Mouse (Mus musculus) layer of hippocampus, adult 9-11 months (tissue): ENCODE measurements around the gene Plekhg5.
A peak's percentile ranks its signal among the peaks of the same experiment; 100 is the strongest.

Experiments used
- DNase-seq: peaks from one replicate; pipeline ENCODE4 v3.0.0; 2022

Plekhg5 gene

GRCm38 (mm10) chr4:152127884-152128283 is 55.6 kb downstream of the Plekhg5 start:
- no peak for DNase-seq

GRCm38 (mm10) chr4:152128784-152129183 is 56.5 kb downstream of the Plekhg5 start:
- DNase-seq, result no peak

DNA sequence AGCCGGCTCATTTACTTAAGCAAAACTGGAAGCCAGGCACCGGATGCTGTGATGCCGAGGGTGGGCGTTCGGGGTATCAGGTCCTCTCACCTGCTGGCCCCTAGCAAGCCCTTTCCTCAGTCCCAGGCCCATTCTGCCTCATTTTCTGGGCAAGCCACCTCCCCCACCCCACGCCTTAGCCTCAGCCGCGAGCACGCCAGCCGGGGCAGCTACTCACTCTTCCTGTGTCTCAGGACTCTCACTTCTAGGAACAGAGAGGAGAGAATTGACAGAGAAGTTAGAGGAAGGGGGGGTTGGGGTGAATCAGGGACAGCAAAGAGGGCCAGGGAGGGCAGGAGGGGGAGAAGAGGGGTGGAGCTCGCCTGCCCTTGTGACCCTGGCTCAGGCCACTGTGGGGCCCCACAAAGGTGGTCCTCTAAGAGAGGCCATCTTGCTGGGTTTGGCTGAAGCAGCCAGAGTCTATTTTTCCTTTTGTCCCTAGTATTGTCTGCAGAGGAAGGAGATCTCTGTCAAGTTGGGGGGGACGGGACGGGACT is 57.2 kb downstream of the Plekhg5 start:
- no peak for DNase-seq

GRCm38 (mm10) chr4:152130771-152131653 is 58.7 kb downstream of the Plekhg5 start:
- DNase-seq, result no peak

DNA sequence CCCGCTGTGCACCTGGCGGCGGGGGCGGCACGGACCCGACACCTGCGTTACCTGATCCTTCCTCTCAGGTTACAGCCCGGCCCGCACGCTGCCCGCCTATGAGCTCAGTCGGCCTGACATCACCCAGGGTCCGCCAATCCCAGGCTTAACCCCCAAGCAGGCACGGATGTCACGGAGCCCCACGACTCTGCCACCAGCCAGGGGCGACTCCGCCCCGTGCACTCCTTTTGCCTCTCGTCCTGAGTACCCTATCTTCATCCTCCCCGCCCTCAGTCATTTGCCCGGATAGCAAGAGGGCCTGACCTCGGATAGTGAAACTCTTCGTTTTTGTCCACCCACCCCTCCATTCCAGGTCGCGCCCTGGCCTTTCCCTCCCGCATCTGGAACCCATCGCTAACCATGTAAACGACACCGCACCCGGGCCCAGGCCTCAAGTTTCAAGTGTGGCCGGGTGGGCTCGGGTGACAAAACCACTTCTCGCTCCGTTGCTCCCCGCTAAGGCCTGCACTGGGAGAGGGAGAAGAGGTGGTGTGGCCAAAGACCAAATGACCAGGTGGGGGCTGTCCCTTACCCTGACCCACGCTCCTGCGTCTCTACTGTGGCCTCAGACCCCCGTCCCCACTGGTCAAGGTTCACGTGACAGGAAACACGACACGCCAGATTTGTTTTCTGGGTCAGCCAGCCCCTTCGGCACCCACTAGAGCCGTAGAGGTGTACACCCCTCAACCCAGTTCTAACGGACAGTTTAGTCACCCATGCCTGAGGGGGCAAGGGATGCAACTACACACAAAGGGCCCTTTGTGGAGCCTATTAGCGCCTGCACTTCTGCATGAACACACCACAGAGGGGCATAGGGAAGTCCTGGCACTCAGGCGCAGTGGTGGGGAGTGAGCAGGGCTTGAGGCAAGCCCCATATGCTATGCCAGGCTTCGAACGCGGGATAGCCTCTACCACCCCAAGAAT is 59.8 kb downstream of the Plekhg5 start:
- DNase-seq, result no peak

DNA sequence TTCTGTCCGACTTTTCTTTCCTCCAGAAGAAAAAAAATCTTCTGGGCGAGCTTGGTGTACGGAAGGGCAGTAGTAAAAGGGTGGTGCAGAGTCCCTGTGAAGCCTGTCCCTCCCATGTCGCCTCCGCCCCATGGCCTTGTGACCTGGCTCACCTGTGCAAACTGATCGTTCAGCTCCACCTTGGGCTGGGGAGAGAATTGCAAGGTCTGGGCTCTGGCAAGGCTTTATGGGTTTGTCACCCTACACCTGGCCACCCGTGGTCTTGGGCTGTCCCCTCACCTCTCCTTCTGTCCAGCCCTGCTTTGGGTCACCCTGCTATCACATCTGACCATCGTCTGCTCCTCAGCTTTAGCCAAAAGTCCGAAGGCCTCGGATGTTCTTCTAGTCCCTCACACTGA is 60.5 kb downstream of the Plekhg5 start:
- DNase-seq, result no peak

DNA sequence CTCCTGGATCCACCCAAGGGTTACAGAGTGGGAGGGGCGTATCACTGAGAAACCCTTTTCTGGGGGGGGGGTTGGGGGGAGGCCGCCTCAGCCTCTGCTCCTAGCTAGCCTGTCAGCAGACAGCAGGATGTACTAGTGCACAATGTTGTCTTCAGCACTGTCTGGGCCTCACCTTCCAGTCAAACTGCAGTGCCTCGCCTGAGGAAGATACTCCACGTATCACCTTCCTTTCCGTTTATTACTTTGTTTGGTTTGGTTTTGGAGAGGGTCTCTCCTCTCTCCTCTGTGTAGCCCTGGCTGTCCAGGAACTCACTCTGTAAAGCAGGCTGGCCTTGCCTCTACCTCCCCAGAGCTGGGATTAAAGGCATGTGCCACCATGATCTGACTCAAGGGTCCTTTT is 60.9 kb downstream of the Plekhg5 start:
- DNase-seq, result no peak

DNA sequence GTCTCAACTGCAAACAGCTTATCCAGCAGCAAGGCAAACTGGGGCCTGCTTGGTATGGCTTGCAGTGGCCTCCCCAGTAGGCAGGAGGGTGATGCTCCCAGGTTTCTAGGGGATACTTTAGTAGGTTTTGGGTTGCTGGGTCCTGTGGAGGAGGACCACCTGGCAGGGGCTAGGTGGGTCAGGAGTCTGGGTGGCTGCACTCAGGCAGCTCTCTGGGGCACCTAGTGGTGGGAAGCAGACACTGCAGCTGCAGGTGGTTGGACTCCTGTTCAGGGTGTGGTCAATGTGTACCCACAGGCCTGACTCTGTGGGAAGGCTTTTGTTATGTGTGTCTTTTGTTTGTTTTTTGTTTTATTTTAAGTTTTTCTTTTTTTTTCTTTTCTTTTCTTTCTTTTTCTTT is 62.2 kb downstream of the Plekhg5 start:
- DNase-seq, result no peak

DNA sequence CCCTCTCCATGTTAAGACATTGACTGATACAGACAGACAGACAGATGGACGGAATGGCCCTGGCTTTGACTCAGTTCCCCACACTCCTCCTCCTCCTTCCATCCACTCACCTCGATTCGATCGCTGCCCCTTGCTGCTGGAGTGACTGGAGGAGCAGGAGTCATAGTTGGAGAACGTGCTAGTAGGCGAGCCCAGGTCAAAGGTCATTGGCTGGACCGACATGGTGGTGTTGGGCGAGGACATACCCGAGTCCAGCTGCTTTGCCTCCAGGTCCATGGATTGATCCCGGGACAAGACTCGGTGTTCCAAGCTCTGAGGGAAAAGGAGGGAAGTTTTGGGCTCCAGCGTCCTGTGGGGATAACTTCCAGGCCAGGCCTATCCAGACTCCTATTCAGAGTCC is 63.1 kb downstream of the Plekhg5 start:
- no peak for DNase-seq

DNA sequence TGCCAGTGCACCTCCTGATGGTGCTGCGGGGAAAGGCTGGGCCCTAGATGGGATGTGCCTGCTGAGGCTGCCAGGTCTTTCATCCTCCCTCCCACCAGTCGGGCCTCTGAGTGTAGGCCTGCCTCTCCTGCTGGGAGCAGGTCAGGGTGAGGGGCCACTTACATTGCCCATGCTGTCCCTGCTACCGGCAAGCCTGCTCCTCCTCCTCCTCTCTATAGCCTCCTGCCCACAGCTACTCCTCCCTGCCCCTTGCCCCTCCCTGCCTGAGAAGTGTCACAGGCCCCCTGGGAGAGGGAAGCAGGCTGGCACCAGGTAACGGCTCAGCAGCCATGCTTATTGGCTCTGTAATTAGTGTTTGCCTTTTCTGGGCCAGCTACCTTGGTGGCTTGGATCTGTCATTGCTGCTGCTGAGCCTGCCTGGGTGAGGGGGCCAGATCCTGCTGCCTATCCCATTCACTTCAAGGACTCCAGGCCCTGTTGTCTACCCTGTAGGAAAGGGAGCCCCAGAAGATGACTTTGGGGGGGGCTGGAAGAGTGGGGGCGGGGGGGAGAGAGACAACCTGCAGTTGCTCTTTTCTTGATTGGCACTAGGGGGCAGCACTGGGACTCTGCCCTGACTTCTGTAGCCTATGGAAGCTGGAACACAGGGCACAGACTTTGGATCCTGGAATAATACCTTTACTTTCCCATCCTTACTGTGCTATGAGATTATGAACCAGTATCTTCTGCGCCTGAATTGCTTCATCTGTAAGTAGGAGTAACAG is 64.0 kb downstream of the Plekhg5 start:
- no peak for DNase-seq

DNA sequence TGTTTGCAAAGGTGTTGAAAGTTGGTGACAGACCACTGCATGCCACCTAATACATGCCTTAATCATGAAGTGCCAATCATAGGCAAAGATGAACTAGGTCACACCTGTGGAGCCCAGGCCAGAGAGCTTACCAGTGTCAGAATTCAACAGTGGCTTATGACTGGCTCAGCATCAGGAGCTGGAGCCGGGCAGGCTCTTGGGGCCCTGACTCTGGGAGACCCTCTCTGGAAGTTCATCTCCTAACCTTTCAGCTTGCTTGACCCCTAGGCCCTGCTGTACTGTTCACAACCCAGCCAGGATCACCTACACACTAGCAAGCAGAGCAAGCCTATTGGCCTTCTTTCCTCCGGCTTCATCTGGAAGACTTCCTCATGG is 64.6 kb downstream of the Plekhg5 start:
- DNase-seq, result no peak

GRCm38 (mm10) chr4:152138497-152139260 is 66.4 kb downstream of the Plekhg5 start:
- DNase-seq, result peak; percentile 82

DNA sequence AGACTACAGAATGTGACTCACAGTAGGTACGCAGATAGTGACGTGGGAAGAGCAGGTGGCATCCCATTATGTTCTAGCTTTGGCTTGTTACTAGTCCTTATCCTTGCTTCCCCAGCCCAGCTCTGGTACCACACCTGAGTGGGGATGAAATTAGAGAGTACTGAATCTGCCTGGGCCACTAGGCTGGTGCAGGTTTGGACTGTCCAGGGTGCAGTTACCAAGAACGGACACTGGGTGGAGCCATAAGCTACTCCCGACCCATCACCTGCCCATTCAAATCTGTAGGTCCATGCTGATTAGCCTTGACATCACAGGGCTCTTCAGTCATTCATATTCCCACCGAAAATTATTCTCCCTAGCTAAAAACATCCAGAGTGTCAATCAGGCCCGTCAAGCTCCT is 68.1 kb downstream of the Plekhg5 start:
- DNase-seq, result no peak

DNA sequence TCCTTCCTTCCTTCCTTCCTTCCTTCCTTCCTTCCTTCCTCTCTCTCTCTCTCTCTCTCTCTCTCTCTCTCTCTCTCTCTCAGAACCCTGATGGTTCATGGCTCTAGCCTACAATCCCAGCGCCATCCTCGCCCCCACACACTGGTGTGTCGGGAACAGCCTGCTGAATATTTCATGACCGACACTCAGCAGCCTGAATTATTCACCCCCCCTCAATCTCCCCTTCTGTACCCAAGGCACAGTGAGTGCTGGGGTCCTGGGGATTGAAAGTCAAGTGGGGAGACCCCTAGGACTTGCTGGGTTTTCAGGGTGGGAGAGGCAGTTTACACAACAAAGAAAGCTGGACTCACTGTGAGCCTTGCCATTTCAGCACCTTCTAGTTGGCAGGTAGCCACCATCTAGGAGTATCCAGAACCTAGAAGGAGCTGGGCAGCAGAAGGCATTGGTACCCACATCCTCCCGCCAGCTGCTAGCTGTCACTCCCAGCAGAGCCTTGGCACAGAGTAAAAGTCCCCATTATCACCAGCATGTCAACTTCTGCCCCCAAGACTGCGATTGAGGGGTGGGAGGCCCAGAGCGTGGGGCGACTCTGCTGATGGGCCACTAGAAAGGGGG is 69.3 kb downstream of the Plekhg5 start:
- DNase-seq, result no peak

DNA sequence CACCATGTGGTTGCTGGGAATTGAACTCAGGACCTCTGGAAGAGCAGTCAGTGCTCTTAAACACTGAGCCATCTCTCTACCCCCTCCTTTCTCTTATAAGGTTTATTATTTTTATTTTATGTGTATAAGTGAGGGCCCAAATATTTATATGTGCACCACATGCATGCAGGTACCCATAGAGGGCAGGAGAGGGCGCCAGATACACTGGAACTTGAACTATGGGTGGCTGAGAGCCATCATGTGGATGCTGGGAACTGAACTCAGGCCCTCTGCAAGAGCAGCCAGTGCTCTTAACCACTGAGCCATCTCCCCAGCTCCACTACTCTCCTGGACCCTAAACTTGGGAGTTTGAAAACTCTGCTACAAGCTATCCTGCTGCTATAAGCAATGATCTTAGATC is 71.3 kb downstream of the Plekhg5 start:
- no peak for DNase-seq

DNA sequence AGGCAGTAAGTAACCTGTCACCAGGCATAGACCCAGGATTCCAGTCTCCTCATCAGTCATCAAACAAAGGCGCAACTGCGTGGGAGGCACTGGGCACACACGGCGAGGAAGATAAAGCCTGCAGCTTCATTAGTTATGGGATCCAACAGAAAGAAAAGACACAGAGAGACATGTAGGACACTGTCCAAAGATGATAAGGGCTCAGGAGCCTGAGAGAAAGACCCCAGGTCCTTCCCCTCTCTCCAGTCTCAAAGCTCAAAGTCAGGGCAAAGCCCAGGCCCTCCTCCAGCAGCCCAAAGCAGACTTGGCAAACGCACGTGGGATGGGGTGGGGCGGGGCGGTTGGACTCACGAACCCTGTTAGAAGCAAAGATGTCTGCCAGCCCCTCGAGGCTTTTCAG is 73.2 kb downstream of the Plekhg5 start:
- no peak for DNase-seq

DNA sequence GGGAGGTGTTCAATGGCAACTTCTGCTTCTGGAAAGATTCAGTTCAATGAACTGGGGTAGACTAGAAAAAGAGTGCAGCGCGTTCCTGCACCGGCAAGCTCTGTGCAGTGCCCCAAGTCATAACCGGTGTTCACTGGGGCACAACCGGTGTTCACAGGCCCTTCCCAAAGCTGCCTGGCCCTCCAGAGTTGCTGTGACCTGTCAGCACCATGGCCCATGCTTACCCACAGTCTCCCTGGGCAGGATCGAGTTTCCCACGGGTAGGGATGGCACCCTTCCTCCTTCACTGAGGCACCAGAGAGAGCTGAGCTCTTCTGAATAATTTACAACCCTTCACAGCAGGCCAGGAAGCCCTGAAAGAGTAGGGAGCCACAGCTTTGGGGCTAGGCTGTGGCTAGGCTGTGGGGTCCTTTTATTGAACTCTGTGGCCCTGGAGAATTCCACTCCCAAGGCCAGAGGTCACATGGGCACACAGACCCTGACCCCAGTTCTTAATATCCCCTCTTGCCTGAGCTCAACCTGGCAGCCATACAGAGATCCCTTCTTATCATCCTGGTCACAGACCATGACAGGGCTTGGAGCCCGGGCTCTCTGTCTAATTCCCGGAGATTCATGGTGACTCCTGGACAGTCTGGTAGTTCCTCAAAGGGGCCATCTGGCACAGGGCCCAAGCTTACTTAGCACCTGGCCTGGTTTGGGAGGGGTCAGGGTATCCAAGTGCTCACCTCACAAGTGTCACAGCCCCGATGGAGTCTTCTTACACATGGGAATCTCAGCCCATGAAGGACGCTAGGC is 73.9 kb downstream of the Plekhg5 start:
- no peak for DNase-seq

GRCm38 (mm10) chr4:152150546-152150945 is 78.2 kb downstream of the Plekhg5 start:
- no peak for DNase-seq

DNA sequence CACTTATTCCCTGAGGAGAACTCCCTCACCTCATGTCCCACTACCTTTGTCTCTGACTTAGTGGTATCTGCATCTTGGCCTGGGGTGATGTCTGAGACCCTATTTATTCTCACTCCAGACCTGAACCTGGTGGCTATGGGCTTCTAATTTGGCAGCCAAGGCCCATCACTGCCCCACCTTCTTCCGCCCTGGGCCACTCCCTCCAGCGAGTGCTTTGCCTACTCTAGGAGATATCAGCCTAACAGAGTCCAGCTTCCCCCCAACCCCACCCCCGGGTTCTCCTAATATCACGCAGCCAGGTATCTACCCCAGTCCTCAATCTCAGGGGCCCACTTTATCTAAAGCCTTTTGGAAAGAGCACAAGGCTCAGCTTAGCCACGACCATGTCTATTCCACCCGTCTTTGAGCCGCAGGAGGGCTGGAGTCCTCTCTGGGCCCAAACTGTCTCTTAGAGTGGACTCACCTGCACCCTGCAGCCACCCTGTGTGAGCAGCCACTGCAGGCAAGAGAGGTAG is 79.2 kb downstream of the Plekhg5 start:
- DNase-seq, result no peak

DNA sequence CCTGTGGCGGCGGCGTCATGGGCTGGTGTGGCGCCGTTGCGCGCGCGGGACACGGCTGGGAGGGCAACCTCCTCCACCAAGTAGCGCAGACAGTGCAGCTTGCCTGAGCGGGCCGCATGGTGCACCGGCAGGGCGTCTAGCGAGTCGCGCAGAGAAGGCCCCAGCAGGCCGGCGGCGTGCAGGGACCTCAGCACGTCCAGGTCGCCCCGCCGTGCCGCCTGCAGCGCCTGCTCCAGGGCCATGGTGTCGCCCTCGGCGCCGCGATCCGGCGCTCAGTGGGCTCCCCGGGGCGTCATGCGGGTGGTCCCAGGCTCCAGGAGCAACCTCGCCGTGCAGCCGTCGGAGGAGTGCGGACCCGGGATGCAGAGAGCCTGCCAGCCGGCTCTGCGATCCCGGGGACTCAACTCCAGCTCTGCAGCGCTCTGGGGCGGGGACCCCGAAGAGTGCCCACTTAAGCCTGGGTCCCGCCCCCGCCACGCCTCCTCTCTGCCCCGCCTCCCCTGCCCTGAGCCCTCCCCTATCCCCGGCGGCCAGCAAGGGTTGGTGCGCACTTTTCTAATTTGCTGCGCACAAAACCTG is 79.8 kb downstream of the Plekhg5 start, which contains the start of gene Espn:
TSS of gene Espn (minus strand) at position 406 of the 579 bp plus-strand sequence.
- no peak for DNase-seq
